Mouse (Mus musculus) heart, embryonic 14.5 days (tissue): Measurements from ENCODE around the gene Samd7. TPM values are rescaled to one million over a fixed set of nuclear protein-coding genes. Genes with fewer than 3 reads are reported as not detected.

Experiments used
- ATAC-seq: fragments of 200-750 bp; cut with Nextera tagmentation; 2 replicates; pipeline ENCODE4 v1.8.0; 2017; ENCODE audit warnings: low read depth, moderate TSS enrichment; ENCODE audit not compliant: insufficient number of reproducible peaks, insufficient read depth, low FRiP score
- H3K27ac ChIP-seq, 2 experiments: fragments of 200-500 bp in 1 of 2; fragments of 300-500 bp in 1 of 2; sonication (generic) in 1 of 2; replicated peaks in 1 of 2; 2 replicates each; pipeline ENCODE4 v1.5.1; 2012 to 2014; ENCODE audit warnings: low read depth in 2 of 2, low read length in 2 of 2, control low read depth in 1 of 2, mild to moderate bottlenecking in 1 of 2, mixed read lengths in 1 of 2; ENCODE audit not compliant: control insufficient read depth in 1 of 2, insufficient read depth in 1 of 2
- H3K27me3 ChIP-seq: fragments of 300-500 bp; sonication (generic); 2 replicates; pipeline ENCODE4 v1.6.1; 2014; ENCODE audit warnings: mild to moderate bottlenecking, low read length, control low read depth; ENCODE audit not compliant: control insufficient read depth, insufficient read depth
- H3K36me3 ChIP-seq: fragments of 300-500 bp; sonication (generic); 2 replicates; pipeline ENCODE4 v1.6.1; 2014; ENCODE audit warnings: mild to moderate bottlenecking, control low read depth, low read length, mixed read lengths; ENCODE audit not compliant: control insufficient read depth, insufficient read depth
- H3K4me1 ChIP-seq, 2 experiments: fragments of 200-500 bp in 1 of 2; fragments of 300-500 bp in 1 of 2; sonication (generic) in 1 of 2; 2 replicates each; pipeline ENCODE4 v1.6.1; 2012 to 2014; ENCODE audit warnings: low read length in 2 of 2, control low read depth in 1 of 2, mixed read lengths in 1 of 2; ENCODE audit not compliant: control insufficient read depth in 2 of 2, insufficient read depth in 2 of 2
- H3K4me2 ChIP-seq: fragments of 300-500 bp; sonication (generic); 2 replicates; pipeline ENCODE4 v1.6.1; 2014; ENCODE audit warnings: mild to moderate bottlenecking, low read length
- H3K4me3 ChIP-seq, 2 experiments: fragments of 200-500 bp in 1 of 2; fragments of 300-500 bp in 1 of 2; sonication (generic) in 1 of 2; 2 replicates each; pipeline ENCODE4 v1.5.1; 2012 to 2014; ENCODE audit warnings: low read length in 2 of 2, mild to moderate bottlenecking in 2 of 2, control low read depth in 1 of 2, low read depth in 1 of 2, moderate library complexity in 1 of 2; ENCODE audit not compliant: control insufficient read depth in 1 of 2, insufficient read depth in 1 of 2
- H3K9ac ChIP-seq: fragments of 300-500 bp; sonication (generic); 2 replicates; pipeline ENCODE4 v1.6.1; 2014; ENCODE audit warnings: mild to moderate bottlenecking, low read length
- H3K9me3 ChIP-seq: fragments of 300-500 bp; sonication (generic); 2 replicates; pipeline ENCODE4 v1.6.1; 2016; ENCODE audit warnings: low read length, control low read depth; ENCODE audit not compliant: control insufficient read depth
- WGBS: fragments of 180-500 bp; shearing (Covaris S2); extraction: QIAGEN DNeasy Blood & Tissue Kit; methylation state at CpG from one replicate; pipeline ENCODE4 v1.1.7; 2014; 5-methylcytosine and 5-hydroxymethylcytosine counted together
- polyA plus RNA-seq: library from polyadenylated mRNA; unstranded; fragments of >200 nt; fragmentation: Nextera tagmentation; extraction: Ambion mirVana; gene quantifications from 2 replicates; pipeline ENCODE4 v1.2.1, GENCODE M21; 2014

Gene Samd7
- polyA plus RNA-seq, 1 experiment from 2014 or later = not detected

GRCm38 (mm10) chr3:30713334-30713733 lies 32.8 kb upstream of the Samd7 start:
- H3K27me3 ChIP-seq = no peaks in the 10 kb centered on the region
- no peak overlapping the region for H3K4me3 ChIP-seq
- H3K4me2 ChIP-seq = no peak overlapping the region
- ATAC-seq = no peak
- H3K9me3 ChIP-seq = no peaks in the 10 kb centered on the region
- H3K9ac ChIP-seq = no peak overlapping the region
- no peaks in the 10 kb centered on the region for H3K4me1 ChIP-seq
- H3K27ac ChIP-seq = no peak overlapping the region
- H3K36me3 ChIP-seq = no peaks in the 10 kb centered on the region
- 86% methylated on average over 1 of the region's 1 CpGs for WGBS

GRCm38 (mm10) chr3:30718649-30719048 lies 27.4 kb upstream of the Samd7 start:
- H3K4me1 ChIP-seq = peaks cover 0 to 3% of the 10 kb centered on the region in 2 experiments; a peak in 2 of 4 replicates
- no peaks in the 10 kb centered on the region for H3K27me3 ChIP-seq
- H3K4me3 ChIP-seq = no peak overlapping the region
- no peak overlapping the region for H3K27ac ChIP-seq
- no peaks in the 10 kb centered on the region for H3K9me3 ChIP-seq
- 78% methylated on average over 3 of the region's 3 CpGs for WGBS
- no peaks in the 10 kb centered on the region for H3K36me3 ChIP-seq
- H3K9ac ChIP-seq = no peak overlapping the region
- no peak overlapping the region for H3K4me2 ChIP-seq
- no peak for ATAC-seq

- Histone ChIP-seq H3K27me3 (no peaks in the 10 kb centered on the region), H3K9me3 (no peaks in the 10 kb centered on the region), H3K4me1 (peaks cover 0 to 3% of the 10 kb centered on the region in 2 experiments; a peak in 2 of 4 replicates), H3K36me3 (no peaks in the 10 kb centered on the region), H3K27ac (no peak overlapping the region), H3K9ac (no peak overlapping the region), H3K4me2 (no peak overlapping the region), H3K4me3 (no peak overlapping the region)
- 63% methylated on average over 4 of the region's 4 CpGs for WGBS
- no peak for ATAC-seq
Measured at GRCm38 (mm10) chr3:30722036-30722435, 24.1 kb upstream of the Samd7 start.

DNA sequence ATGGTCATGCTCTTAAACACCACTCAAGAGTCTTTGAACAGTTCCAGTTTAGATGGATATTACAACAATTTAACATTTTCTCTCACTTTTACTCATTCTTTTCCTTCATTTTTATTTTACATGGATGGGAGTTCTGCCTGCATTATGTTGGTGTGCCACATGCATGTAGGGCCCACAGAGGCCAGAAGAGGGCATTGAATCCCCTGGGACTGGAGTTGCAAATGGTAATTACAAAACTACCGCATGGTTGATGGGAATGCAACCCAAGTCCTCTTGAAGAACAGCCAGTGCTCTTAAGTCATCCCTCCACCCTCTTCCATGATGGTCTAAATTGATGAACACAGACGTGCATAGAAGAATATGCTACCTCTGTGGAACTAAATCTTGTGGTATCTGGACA lies 23.6 kb upstream of the Samd7 start:
- no peak for ATAC-seq
- WGBS = 88% methylated on average over 2 of the region's 2 CpGs
- no peaks in the 10 kb centered on the region for H3K9me3 ChIP-seq

GRCm38 (mm10) chr3:30723179-30723578 lies 22.9 kb upstream of the Samd7 start:
- H3K4me1 ChIP-seq = peaks cover 0 to 3% of the 10 kb centered on the region in 2 experiments; a peak in 2 of 4 replicates
- ATAC-seq = no peak

More for the DNA sequence above, 23.6 kb upstream of the Samd7 start:
- Histone ChIP-seq H3K4me1 (peaks cover 0 to 3% of the 10 kb centered on the region in 2 experiments; a peak in 2 of 4 replicates), H3K9ac (no peak overlapping the region), H3K27ac (no peak overlapping the region), H3K27me3 (no peaks in the 10 kb centered on the region), H3K4me3 (no peak overlapping the region), H3K36me3 (no peaks in the 10 kb centered on the region), H3K4me2 (no peak overlapping the region)

DNA sequence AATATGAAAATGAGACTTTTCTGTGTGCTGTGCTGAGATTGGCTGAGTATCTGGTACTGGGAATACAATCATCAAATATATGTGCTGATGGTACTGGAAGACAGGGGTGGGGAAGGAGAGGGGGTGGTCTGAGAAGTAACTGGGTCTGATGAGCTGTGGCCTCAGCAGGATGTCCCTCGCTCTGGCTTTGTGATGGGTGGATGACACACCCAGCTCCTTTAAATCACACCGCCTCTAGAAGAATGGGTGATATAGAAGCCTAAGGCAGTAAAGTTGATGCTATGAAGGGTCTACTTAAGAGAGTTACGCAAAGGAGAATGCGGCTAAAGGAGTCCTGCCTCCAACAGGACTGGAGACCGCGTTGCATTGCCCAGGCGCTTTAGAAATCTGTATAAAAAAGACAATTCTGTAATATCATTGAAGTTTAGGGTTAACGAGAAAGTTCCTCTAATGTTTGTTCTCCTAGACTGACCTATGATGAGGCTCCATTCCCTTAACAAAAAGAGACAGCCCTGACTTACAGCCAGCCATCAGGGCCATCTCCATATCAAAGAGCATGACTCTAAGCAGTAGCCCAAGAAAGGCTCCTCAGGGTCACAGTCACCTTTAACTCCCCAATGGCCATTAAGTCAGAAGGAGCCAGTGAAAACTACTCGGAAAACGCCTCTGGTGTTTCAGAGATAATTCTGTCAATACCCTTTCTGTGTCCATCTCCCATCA lies 21.8 kb upstream of the Samd7 start:
- Histone ChIP-seq H3K9ac (no peak overlapping the region), H3K9me3 (no peaks in the 10 kb centered on the region), H3K4me1 (peaks cover 0 to 3% of the 10 kb centered on the region in 2 experiments; a peak in 2 of 4 replicates), H3K27me3 (no peaks in the 10 kb centered on the region), H3K27ac (no peak overlapping the region), H3K4me2 (no peak overlapping the region), H3K36me3 (no peaks in the 10 kb centered on the region), H3K4me3 (no peak overlapping the region)
- WGBS = 52% methylated on average over 10 of the region's 10 CpGs
- no peak for ATAC-seq

More at GRCm38 (mm10) chr3:30723179-30723578, 22.9 kb upstream of the Samd7 start:
- H3K9ac ChIP-seq = no peak overlapping the region
- H3K9me3 ChIP-seq = no peaks in the 10 kb centered on the region
- H3K36me3 ChIP-seq = no peaks in the 10 kb centered on the region
- no peak overlapping the region for H3K27ac ChIP-seq
- WGBS = 26% methylated on average over 5 of the region's 5 CpGs
- H3K4me2 ChIP-seq = no peak overlapping the region
- no peak overlapping the region for H3K4me3 ChIP-seq
- H3K27me3 ChIP-seq = no peaks in the 10 kb centered on the region

DNA sequence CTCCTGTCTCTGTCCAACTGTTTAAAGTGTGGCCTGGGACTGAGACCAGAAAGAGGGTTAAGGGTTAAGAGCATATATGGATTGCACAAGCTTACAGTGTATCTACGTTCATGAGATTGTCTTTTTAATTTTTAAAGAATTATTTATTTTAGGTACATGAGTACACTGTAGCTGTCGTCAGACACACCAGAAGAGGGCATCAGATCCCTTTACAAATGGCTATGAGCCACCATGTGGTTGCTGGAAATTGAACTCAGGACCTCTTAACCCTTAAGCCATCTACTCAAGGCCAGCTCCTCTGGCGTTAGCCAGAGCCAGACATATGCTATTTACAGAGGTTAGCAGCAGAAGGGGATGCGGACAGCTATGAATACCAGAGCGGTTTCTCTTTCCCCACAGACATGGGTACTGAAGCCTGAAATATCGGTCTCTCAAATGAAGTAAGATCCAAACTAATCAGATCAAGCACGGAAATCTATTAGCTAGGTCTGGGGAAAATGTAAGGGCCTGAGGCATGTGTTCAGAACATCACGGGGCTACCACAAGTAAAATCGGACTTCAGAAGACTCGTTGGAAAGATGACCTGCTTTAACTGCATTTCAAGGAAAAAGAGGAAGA lies 21.1 kb upstream of the Samd7 start:
- H3K9ac ChIP-seq = no peak overlapping the region
- WGBS = 67% methylated on average over 10 of the region's 10 CpGs
- no peaks in the 10 kb centered on the region for H3K36me3 ChIP-seq
- no peak overlapping the region for H3K4me3 ChIP-seq
- H3K9me3 ChIP-seq = no peaks in the 10 kb centered on the region
- H3K4me2 ChIP-seq = no peak overlapping the region
- H3K27me3 ChIP-seq = no peaks in the 10 kb centered on the region
- H3K4me1 ChIP-seq = peaks cover 0 to 3% of the 10 kb centered on the region in 2 experiments; a peak in 2 of 4 replicates
- no peak for ATAC-seq
- H3K27ac ChIP-seq = no peak overlapping the region
